Mouse (Mus musculus) heart, adult 2 months (tissue): ENCODE measurements at regions not wholly inside any gene's neighbourhood (a gene's known extent, or its start where the extent isn't known, plus 50 kb on each side); places are given as distances from the start of the nearest gene placed in this dataset.
"Not testable (repeated sequence)": the region's sequence is repeated elsewhere in the genome, so short reads cannot be mapped to it uniquely, and the experiment has no call there.

ENCODE experiments used
- CTCF ChIP-seq: fragments of 200-600 bp; IDR thresholded peaks from 2 replicates; pipeline ENCODE4 v1.8.1; 2022; ENCODE audit warnings: antibody characterized with exemption, mild to moderate bottlenecking, moderate library complexity
- POLR2A ChIP-seq: fragments of 200-500 bp; IDR thresholded peaks from 2 replicates; pipeline ENCODE4 v1.6.1; 2011; ENCODE audit warnings: mild to moderate bottlenecking, low read depth, low read length, control low read depth; ENCODE audit not compliant: insufficient read depth

DNA sequence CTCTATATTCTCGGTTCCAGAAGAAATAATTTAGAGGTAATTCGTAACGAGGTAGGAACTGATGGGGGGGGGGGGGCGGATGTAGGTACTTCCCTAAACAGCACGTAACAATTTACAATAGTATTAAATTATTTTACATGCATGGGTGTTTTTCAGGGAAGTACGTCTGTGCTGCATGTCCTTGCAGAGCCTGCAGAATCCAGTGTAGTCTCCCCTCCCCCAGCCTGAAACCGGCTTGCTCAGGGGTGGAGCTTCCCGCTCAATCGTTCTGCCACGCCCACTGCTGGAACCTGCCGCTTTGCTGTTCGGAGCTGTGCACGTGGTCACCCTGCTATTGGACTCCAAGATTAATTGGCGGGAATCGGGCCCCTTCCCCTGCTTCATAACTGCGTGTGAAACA is 64.1 kb downstream of the Gm10320 start:
- not testable (repeated sequence) for TF ChIP-seq CTCF, POLR2A
